Mouse (Mus musculus): ENCODE measurements around the gene Rab21.
A peak's percentile ranks its signal among the peaks of the same experiment; 100 is the strongest.
"Not testable (repeated sequence)": the region's sequence is repeated elsewhere in the genome, so short reads cannot be mapped to it uniquely, and the experiment has no call there.

Rab21 gene

DNA sequence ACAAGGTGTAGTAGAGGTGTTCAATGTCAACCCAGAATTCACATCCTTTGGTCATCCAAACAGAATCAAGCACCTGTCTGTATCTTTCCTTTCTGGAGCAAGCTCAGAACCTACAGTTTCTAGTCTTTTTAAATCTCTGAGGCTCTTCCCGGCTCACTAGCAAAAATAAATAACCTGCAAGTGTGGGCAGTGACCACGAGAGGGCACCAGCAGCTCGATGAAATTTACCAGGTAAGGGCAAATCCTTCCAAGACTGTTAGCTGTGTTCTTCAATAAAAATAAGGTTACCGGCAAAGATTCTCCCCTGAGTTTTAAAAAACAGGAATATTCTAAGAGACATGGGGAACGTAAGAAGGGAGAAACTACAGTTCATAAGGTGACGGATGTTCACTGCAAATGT, 7.9 kb upstream of the Rab21 start:
- DNase-seq: peak; percentile 78

DNA sequence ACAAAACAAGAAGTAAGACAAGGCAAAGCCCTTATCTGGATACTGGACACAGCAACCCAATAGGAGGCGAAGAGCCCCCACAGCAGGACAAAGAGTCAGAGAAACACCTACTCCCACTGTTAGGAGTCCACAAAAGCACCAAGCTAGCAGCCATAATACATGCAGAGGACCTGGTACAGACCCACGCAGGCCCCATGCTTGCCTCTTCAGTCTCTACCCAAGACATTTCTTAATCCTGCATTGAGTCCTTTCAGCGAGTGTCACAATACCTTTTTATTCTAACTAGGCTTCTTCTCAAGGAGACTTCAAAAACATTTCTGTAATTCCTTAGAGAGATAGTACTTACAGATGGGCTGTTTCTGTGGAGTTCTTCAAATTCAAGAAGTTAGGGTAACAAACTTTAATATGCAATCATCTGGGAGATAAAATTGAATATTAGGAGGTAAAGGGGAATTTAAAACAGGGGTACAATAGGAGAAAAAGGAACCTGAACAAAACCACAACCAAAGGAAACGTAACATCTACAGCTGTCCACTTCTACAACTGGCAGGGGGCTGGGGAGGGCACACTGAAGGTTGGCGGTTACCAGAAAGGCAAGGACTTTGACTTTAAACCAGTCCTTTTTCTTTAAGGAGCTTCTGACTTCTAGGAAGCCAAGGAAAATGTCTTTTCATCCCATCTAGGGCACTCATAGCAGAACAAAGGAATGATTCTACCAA, 6.1 kb upstream of the Rab21 start:
- DNase-seq: no peak

DNA sequence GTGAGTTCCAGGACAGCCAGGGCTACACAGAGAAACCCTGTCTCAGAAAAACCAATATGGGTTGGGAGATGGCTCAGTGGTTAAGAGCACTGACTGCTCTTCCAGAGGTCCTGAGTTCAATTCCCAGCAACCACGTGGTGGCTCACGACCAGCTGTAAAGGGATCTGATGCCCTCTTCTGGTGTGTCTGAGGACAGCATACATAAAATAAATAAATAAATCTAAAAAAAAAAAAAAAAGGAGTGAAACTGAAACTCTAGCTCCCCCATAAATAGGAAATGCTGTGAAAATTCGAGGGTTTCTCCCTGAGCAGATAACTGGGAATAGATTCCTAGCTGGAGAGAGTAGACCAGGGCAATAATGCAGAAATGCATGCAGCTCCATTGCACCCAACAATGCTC, 3.0 kb upstream of the Rab21 start:
- not testable (repeated sequence) for DNase-seq

DNA sequence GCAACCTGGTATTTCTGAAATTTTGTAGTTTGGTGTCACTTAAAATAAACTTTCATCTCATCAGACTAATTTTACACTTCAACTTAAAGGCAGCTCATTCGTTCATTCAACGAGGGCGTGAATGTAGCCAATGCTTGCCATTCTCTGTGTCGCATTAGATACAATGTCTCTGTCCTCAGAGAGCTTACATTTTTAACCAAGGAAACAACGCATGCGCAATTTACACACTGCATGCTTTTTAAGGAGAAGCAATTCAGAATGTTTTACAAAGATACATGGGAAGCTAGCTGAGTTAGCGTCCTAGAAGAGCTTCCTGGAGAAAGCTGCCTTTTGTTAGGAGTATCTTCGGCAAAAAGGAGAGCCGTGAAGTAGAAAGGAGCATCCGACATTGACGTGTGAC, 919 bp upstream of the Rab21 start:
- no peak for DNase-seq

DNA sequence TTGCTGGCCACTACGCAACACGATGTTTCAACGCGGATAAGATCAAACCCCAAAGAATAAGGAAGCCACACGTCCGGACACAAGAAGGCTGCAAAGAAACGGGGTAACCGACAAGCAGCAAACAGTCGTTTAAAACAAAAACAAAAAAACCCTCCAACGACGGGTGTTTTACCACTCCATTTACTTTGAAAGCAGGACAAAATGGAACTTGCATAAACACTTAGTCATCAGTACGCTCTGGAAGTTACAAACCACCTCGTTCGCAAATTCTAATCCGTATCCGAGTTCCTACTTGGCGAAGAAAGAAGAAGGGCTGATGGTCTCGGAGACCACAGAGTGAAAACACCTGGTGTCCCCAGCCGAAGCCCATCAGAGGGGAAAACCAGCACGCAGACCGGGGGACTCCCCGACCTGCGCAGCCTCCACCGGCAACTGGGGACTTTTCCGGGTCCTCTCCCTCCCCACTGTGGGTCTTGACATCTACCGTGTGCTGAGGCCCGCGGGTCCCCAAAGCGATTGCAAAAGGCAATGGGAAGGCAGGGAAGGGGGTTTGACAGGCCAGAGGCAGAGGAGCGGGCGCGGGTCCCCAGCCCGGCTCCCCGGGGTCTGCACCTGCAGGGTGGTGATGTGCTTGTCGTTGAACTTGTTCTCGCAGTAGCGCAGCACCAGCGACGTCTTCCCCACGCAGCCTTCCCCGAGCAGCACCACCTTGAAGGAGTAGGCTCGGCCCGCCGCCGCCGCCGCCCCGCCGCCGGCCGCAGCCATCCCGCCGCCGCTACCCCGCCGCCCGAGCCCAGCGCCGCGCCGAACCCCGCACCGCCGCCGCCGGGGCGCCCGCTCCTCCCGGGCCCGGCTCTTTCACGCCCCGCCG, 577 bp downstream of the Rab21 start:
- DNase-seq: no peak

DNA sequence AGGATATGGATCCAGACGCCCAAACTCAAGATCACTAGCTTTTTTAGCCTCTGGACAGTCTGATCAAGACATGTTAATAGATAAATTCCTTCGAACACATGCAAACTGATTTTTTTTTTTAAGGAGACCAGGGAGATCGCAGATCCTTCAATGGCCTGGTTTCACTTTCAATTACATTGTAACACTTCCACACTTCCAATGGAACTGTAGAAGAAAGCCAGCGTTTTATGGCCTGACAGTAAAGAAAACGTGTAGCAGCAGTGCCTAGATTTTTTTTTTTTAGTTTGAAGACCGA, 1.2 kb downstream of the Rab21 start:
- no peak for DNase-seq

DNA sequence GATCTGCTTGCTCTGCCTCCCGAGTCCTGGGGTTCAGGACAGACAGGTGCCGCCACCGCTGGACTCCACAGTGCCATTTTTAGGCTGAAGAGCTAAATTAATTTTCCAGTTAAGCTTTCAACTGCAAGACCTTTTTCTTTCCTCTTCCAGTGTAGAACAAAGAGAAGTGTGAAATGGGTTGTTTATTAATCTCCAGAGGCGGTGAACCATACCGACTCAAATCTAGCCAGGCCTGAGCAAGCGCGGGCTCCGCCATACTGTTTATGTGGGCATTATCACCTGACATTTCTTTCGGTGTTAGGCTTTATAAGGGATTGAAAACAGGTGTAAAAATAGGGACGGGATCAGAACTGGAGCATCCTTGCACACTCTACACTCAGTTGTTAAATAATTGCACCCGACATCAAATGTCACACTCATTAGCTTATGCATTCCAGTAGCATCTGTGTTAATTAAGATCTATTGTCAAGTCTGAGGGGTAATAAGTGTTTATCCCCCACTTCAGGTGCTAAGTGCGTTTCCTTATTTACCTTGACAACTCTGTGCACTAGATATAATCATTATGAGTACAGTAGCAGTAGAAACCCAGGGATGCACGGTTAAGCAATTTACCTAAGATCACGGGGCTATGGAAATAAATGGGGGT, 1.6 kb downstream of the Rab21 start:
- no peak for DNase-seq

DNA sequence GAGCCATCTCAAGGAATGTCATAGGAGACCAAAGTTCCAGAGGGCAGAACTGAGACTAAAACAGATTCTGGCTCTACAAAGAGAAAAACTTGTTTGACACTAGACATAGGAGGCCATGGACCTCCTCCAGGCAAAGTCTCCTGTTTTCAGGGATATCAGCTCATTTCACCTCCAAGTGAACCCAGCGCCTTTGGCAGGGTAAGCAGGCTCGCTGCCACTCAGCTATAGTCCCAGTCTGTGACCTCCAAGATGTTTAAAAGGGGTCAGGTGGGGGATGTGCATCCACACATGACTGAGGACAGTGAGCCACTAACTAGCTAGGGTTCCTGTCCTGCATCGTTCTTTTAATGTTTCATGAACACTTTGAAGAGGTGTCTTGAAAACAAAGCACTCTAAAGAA, 2.7 kb downstream of the Rab21 start:
- DNase-seq: no peak

DNA sequence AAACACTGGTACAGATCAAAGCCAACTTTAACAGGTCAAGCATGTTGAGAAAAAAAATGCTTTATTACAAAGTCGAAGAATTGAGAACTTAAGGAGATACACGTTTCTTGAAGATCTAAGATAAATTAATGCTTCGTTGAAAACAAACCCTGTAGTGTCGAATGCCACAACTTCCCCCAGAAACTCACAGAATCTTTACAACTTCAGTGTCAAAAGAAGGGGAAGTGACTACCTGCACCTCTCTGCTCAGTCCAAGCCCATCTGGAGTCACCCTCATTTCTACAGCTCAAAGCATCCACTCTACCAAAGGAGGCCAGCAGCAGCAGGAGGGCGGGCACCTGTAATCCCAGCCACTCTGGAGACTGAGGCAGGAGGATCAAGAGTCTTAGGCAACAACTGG, 3.2 kb downstream of the Rab21 start:
- no peak for DNase-seq

DNA sequence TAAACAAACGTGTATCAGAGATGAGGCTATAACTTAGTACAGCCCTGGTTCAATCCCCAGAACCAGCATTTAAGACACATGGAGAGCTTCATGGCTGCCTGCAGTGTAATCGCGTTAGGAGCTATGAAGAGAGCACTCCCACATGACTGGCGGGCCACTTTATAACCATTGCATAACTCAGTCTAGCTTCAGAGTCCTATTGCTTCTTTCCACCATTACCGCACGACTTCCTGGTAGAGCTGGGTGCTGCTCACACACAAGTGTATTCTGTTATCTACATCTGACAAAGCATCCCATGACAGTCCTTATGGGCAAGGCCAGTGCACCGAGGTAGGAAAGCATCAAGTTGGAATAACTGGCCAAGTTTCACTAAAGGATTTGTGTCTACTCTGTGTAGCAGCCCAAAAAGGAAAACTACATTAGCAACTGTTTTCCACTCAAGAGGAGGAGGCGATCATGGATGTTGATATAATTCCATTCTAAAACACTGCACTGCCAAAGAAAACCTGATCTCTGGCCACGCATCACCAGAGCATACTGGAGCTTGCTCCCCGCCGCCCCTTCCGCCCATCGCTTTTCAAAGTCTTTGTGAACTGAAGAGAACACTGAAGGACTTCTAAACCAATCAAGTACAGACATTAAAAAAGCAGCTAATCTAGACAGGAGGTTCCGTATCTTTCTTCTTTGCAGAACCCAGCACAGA, 4.0 kb downstream of the Rab21 start:
- DNase-seq: no peak

DNA sequence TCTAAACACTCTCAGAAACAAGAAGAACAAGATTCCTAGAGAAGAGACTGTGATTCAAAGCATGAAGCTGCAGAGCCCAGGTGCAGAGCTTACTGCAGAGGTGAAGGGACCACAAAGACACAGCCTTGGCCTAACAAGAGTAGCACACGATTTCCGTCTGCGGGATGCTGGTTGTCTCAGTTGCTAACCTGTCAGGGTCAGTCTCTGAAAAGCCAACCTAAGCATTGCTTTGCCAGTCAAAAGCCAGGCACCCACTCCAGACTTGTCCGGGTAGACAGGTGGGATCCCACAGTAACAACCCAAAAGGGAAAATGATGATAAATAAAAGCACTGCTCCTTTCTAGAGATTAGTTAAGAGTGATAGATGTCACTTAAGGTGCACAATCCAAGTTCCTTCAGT, 6.2 kb downstream of the Rab21 start:
- DNase-seq: no peak

DNA sequence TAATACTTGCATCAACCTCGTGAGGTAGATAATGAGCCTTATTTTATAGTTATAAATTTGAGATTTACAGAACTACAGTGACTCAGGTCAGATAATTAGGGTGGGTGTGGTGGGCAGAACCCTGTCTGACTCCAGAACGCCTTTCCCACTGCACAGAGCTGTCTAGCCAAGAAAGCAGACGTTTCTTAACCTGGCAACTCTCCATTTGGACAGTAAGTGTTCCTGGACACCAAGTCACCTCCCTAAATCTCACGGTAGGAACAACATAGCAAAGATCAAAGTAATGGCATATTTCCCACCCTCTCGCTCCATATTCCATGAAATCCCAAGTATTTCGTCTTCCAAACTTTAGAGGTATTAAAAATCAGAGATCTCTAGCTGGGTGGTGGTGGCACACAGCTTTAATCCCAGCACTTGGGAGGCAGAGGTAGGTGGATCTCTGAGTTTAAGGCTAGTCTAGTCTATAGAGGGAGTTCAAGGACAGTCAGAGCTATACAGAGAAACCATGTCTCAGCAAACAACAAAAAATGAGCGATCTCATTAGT, 8.0 kb downstream of the Rab21 start:
- DNase-seq: no peak

DNA sequence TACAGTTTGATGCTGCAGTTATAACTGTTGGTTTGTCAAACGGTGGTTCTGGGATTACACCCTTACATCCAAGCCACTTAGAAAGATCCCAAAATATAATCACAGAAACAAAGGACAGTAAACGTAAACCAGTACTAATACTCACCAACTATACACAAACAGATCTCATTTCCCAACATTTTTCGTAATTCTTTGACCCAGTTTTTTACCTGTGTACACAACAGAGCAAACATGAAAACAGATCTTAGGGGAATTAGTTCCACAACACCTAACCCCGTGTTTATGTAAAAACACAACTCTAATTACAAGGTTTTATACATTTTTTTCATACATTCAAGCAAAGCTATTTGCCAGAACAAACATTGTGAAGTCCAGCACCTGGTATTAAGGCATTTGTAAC, 16.7 kb downstream of the Rab21 start:
- no peak for DNase-seq

DNA sequence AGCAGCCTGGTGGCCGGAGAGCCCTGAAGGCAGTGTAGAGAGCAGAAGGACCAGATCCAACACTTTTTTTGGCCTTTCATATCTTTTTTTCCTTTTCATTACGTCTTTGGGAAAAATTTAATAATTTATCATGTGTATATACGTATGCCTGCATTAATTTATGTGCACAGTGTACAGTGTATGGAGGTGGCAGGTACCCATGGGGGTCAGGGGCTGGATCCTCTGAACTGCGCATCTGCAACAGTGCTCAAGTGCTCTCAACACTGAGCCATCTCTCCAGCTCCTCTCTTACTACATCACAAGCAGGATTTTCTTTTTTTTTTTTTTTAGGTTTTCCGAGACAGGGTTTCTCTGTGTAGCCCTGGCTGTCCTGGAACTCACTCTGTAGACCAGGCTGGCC, 17.8 kb downstream of the Rab21 start:
- no peak for DNase-seq

DNA sequence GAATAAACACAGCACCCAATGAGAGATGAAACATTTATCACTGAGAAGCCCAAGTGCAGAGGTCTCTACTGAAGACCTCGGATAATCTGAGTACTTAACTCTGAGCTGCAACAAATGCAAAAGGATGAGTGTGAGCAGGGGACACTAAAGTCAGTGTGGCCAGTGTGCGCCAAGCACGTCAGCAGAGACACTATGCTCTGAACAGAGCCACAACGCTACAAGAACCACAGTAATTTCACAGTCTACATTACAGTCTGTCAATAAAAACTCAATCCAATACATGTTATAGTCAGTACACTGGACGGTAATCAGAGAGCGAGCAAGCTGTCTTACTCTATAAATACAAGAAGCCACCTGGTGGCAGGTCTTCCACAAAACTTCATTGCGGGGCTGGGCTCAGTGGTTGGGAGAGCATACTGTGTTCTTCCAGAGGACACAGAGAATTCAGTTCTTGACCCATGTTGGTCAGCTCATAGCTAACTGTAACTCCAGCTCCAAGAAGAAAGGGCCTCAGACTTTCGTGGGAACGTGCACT, 18.9 kb downstream of the Rab21 start:
- no peak for DNase-seq

DNA sequence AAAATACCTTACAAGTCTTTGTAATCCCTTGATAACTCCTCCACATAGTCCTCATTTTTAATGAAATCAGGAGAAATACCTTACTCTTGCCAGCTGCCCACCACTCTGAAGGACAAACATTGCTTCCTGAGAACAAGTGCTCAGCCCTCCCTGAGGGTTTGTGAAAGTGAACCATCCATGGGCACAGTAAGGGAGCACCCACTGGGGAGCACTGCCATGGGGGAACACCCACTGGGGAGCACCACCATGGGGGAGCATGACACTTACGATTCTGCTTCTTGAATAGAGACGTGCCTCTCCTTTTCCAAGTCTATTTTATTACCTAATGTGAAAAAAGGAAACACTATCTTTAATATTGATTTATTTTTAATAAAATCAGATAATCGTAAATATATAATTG, 20.2 kb downstream of the Rab21 start:
- no peak for DNase-seq

DNA sequence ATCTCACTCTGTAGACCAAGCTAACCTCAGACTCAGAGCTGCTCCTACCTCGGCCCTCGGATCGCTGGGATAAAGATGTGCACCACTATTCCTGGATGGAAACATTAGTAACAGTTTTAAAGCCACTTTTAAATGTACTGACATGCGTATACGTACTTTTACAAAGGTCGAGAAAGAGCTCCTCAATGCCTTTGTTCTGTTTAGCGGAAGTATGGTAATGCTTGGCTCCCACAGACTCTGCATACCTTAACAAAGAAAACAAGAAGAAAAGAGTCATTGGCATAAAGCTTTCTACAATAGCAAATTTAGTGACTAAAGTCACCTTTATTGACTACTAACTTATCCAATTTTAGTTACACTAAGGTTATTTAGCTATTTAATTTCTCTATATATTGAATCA, 20.7 kb downstream of the Rab21 start:
- no peak for DNase-seq

DNA sequence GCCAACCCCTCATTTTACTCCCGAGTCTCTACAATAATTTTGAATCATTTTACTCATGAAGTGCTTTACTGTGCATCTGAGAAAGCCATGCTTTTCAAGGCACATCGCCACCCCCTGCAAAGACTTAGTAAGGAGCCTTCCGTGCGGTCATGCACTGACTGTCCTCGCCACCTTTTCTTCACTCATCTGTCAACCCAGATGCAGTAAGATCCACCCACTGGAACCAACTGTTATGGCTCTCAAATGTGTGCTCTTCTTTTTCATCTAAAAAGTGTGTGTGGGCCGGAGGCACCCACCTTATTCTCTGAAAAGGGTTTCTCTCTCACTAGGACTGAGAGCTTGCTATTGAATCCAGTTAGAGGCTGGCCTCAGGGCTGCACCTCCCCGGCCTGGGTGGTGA, 21.4 kb downstream of the Rab21 start:
- DNase-seq: no peak

DNA sequence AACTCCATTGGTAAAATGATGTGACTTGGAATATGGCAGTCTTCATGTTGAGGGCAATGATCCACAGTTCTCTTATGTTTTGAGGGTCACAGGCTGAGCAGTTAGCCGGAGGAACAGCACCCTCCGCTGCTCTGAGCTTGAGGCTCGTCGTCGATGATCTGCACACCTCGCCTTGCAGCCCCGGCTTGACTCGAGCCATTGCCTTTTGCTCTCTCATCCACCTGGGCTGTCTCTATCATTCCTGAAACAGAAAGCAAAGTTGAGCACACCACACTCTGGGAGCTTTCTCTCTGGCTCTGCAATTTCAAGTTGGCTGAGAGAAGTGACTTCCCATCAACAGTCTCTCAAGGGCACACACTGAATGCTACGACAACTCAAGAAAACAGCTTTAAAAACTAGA, 24.7 kb downstream of the Rab21 start:
- DNase-seq: no peak

DNA sequence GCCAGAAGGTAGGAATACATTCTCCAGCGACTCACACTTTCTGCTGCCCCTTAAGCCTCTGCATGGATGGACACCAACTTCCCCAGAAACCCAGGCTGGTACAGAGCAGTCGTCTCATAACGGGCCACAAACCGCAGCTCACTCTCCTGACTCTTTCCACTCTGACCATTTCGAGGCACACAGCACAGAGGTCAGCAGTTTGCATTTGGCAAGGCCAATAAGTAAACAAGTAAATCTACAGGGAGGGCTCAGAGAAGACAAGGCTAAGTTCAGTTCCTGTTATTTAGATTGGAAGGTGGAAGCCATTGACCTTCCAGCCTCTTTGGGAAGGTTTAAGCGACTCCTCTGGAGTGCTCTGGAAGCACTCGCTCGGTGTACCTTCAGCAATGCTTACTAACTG, 26.5 kb downstream of the Rab21 start:
- no peak for DNase-seq

DNA sequence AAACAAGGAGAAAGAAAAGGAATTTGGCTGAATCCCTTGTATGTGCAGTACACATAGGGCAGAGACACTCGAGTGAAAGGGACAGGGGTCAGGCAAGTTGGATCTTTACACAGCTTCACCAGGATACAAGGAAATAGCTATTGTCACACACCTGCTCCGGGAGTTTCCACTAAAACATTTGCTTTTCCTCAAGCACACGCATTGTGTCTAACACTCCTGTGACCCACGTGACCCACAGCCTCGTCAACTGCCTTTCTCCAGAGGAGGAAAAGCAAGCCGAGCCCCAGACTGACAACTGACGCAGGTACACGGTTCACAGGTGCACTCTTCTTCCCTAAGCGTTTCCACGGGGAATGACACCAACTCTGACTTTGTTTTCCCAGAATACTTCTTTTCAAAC, 31.2 kb downstream of the Rab21 start:
- DNase-seq: no peak

DNA sequence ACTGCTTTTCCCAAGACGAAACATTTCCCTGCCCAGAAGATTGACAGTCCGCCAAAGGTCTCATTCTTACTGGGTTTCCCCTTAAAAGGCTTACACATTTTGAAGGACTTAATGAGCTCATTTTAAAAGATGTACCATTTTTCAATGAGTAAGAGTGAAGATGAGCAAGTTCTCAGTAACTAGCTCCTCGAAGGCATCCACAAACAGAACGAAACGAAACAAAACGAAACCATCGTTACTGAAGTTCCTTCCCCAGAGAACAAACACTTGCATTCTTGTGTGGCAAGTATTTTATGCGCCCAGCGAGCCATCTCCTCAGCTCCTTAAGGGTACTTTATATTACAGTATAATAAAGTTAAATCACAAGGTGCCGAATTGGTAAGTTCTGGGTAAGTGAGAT, 34.0 kb downstream of the Rab21 start:
- DNase-seq: no peak

DNA sequence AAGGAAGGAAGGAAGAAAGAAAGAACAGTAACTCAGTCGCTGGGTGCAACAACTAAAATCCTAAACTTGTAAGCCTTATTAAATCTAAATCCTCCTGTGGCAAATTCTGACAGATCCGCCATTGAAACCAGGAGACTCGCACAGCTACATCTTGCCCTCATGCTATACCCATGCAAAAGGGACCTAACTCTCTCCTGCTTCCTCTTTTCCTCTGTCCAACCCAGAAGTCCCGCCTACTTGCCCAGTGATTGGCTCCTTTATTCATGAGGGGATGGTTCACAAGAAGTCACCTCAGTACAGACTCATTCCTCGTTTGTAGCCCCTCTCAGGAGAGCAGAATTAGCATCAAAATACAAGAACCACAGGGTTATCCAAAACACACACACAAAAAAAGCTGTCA, 43.7 kb downstream of the Rab21 start:
- DNase-seq: no peak

Measured in cerebellum, adult 9-10 months (tissue).